Mouse (Mus musculus): ENCODE measurements at regions not wholly inside any gene's neighbourhood (a gene's known extent, or its start where the extent isn't known, plus 50 kb on each side); places are given as distances from the start of the nearest gene placed in this dataset.

DNA sequence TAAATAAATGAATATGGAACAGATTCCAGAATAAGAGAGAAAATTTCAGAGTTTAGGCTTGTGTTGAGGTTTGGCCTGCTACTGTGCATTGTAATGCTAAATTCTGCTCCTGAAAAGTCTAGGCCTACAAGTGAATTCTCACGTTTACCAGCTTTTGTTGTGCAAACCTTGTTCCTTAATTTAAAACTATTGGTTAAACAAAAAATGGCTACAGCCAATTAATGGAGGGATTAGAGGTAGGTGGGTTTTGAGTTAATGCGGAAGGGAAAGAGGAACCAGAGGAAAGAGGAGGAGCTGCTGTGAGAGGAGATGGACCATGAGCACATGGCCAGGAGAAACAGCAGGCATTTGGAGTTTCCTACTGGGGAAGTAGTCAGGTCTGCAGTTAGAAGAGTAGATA lies 79.1 kb upstream of the Tle4 start:
- no peak for DNase-seq (ENCODE audit: low spot score in 2 of 2)

DNA sequence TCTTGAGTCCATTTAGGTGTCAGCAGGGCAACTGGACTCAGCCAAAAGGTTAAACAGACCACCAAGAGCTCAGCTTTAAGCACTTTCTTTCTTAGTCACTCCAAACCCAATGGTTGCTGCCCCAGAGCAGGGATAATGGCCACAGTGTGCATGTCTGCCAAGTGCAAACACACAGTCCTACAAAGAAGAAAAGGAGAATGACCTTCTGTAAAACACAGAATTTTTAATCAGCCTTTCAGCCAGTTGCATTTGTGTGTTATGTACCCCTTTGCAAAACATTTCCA lies 72.9 kb upstream of the Tle4 start:
- DNase-seq (ENCODE audit: low spot score in 2 of 2), result peak in 1 of 2 experiments; percentile 7

DNA sequence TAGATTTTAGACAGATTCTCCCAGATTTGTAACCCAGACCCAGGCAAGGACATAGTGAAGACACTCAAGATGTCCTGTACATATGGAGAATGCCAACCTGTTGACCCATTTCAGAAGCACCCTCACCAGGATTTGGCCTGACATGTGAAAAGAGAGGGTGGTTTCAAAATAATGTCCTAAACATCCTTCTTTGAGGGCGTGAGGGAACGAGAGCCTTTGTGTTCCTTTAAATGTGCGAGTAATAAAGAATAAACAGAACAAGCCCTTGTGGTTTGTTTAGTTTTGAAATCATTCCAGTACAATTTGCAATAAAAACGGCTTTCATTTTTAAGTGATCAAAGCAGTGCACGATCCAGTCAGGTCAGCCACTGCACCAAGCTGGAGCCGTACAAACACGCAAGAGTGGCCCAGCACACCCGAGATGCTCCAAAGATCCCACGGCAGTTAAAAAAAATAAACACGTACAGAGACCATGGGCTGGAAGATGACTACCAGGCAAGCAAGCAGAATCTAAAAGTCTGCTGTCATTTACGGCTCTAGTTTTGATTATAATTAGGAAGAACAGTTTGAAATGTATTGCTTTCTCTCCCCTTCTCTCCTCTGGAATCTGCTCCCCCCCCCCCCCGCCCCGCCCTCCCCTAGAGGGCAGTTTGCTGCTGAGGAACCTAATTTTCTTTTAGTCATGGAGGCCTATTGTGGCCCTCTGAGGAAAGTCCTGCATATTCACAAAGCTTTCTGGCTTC lies 72.4 kb upstream of the Tle4 start:
- no peak for DNase-seq (ENCODE audit: low spot score in 2 of 2)

DNA sequence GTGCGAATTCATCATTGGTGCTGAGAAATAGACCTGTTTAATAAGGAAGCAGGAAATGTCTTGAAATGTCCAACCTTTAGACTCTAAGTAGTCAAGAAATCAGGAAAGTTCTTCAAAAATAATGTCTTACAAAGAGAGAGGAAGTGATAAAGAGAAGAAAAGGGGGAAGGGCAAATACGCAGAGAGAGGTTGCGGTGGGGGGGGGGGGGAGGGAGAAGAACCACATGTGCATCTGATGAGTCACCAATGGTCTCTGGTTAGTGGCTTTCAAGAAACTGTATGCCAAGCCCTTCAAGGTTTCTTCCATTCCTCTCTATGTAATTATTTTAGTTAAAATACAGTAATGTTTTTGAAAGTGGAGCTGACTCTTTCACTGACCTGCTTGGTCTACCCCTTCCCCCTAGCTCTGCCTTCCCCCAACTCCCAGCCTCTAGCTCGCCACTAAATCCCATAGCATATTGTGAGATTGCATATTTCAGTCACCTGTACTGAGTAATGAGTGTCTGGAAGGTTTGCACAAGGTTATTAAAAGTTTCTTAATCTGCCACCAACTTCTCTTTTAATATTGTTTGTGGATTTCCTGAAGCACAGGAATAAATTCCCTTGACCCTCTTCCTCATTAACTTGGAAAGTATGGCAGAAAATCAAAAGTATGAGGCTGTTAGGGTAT lies 70.8 kb upstream of the Tle4 start:
- no peak for DNase-seq (ENCODE audit: low spot score in 2 of 2)

DNA sequence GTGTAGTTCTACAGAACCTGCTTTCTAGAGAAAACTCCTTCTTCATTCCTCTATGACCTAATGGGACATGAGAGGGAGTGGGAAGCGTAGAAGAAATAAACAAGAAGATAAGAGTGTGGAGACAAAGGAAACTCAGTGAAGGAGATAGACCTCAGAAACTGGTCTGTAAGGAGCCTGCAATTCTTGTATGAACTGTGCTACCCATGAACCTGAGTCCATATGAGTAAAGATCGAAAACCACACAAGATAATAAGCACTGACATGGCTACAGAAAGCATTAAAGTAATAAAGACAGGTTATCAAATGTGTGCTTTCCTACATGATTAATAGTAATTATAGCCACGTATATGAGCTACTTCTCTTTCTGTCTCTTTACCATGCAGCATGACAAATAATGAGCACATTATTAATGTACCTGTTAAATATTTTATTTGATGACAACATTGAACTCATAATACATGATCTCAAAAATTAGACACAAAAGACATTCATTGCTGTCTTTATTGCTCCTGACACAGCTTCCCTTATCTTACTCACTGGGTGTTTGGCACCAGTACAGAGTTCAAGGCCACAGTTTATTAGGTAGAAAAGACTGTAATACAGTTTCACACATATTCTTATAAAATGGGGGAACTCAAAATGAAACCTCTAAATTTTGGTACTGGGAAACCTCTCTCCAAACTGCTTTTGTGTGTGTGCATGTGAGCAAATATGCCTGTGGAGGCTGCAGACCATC lies 67.0 kb upstream of the Tle4 start:
- DNase-seq (ENCODE audit: low spot score in 2 of 2), result no peak

DNA sequence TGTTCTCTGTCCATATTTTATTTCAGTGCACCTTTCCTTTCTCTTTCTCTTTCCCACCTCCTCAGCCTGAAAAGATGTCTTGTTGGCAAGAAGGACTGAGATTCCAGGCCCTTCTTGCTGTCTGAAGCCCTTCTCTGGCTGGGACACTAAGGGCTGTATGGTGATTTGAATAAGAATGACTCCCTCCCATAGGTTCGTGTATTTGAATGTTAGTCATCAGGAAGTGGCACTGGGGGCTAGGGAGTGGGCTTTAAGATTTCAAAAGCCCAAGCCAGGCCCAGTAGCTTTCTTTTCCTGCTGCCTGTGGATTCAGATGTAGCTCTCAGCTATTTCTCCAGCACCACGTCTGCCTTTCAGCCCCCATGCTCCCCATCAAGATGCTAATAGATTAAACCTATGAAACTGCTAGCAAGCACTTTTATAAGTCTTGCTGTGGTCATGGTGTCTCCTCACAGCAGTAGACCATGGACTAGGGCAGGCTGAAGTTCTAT lies 66.3 kb upstream of the Tle4 start:
- DNase-seq (ENCODE audit: low spot score in 2 of 2), result no peak

DNA sequence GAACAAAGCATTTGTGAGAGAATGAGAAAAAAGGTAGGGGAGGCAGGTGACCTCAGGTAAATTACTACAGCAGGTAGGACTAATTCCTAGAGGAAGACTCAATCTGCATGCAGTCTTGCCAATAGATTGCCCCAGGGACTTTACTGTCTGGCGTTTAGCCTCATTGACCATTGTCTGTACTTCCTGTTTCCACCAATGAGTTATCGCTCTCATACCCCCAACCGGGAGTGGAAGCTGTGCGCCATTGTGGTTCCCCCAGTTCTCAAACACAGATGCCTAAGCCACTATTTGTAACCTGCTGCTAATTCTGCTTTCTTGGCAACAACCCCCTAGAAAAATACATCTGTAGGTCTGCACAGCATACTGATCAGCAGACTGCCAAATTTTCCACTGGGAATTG lies 65.5 kb upstream of the Tle4 start:
- no peak for DNase-seq (ENCODE audit: low spot score in 2 of 2)

DNA sequence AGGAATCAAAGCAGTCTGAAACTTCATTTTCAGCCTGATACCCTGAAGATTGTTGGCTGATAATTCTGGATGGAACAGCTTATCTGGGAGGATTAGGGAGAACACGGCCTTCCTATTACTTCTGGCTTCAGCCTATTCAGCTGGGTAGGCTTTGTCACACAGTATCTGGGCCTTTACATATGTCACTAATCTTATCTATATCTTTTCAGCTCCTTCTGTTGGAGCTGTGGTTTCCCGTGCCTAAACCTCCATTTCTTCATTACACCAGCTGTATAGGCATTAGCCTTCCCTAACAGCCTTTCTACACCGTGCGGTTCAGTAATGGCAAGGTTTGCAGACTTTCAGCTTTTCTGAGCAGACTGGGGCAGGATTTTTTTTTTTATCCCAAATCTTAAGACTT lies 61.9 kb upstream of the Tle4 start:
- no peak for DNase-seq (ENCODE audit: low spot score in 2 of 2)

DNA sequence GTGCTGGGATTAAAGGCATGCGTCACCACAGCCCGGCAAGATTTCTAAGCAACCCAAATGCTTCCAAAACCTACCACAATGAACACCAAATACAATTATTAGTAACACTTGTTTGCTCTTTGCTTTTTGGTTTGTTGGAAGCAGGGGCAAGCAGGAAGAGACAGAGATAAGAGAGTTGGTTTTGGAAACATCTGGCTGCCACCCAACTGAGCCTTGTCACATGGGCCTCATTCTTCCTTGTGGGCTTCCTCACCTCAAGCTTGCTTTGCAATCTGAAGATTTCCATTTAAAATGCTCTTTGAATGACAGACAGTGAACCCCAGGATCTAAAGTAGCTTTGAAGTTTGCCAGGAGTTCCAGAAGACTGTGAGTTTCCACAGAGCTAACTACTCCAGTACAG lies 60.6 kb upstream of the Tle4 start:
- DNase-seq (ENCODE audit: low spot score in 2 of 2), result no peak

DNA sequence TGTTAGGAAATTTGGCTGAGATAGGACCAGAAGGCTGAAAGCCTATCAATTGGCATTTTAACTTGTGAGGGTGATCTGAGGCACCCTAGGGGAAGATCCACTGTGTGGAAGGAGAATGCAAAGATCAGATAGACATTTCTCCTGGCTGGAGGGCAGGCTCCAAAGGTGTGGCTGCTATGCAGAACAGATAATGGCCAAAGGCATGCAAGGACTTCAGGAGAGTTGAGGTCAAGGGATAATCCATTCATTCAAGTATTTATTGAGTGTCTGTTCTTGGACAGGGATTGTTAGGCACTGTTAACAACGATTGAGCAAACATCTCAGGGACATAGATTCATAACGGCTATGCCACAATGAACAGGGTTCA lies 58.2 kb upstream of the Tle4 start:
- DNase-seq (ENCODE audit: low spot score in 2 of 2), result no peak

DNA sequence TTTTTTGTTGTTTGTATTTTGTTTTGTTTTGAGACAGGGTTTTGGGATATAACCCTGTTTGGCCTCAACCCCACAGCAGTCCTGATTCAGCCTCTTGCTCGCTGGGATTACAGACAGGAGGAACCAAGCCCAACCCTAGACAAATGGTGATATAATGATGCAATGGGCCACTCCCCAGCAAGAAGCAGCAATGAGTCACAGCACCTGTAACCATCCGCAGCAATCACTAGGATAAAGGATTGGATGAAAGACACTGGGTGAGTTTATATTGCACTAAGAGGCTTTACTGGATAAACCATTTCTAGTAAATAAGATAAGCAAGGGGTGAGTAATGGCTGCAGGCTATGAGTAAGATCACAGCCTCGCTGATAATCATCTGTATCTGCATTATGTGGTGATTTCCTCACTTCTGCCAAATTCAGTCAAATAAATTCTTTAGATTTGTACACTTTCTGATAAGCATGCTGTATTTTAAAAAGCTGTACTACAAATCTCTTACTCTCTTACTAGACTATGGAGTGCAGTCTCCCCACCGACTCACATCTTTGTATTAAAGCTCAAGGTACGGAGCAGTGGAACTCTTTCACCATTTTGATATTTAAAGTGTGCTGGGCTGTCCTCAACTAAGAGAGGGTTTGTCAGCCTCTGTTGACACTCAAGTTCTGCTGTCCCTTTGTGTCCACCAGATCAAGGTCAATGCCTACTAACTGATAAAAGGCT lies 57.6 kb upstream of the Tle4 start:
- DNase-seq (ENCODE audit: low spot score in 2 of 2), result no peak
